Mouse (Mus musculus): ENCODE results near the gene Selenom.

- no peak for TF ChIP-seq EP300 (IDR thresholded peaks at IDR 0.05; ENCODE audit: low read length)
- no peak for TF ChIP-seq CTCF (conservative IDR thresholded peaks at IDR 0.05 in 1 of 2, IDR thresholded peaks at IDR 0.05 in 1 of 2; ENCODE audit: low read depth in 2 of 2, low read length in 2 of 2)
- TF ChIP-seq RCOR1 (conservative IDR thresholded peaks at IDR 0.05; ENCODE audit: low read depth, low read length), result no peak
- TF ChIP-seq POLR2A (IDR thresholded peaks at IDR 0.05; ENCODE audit: low read depth, low read length), result no peak
- no peak for TF ChIP-seq NRF1 (IDR thresholded peaks at IDR 0.05; ENCODE audit: low read depth, low read length)
- no peak for TF ChIP-seq MXI1 (IDR thresholded peaks at IDR 0.05; ENCODE audit: low read depth, low read length)
- TF ChIP-seq POLR2AphosphoS2 (IDR thresholded peaks at IDR 0.05; ENCODE audit: low read depth, low read length), result no peak
Observed at GRCm38 (mm10) chr11:3513291-3513690, 1.2 kb upstream of the Selenom start.

Measured in CH12.LX (cell line).